Mouse (Mus musculus) heart, embryonic 13.5 days (tissue): ENCODE results near the gene Scn4b. TPM values are rescaled to one million over a fixed set of nuclear protein-coding genes. Genes with fewer than 3 reads are reported as not detected.

Source experiments
- ATAC-seq: fragments of 200-750 bp; cut with Nextera tagmentation; 2 replicates; pipeline ENCODE4 v1.8.0; 2017; ENCODE audit warnings: moderate TSS enrichment; ENCODE audit not compliant: insufficient number of reproducible peaks, low FRiP score, low TSS enrichment; ENCODE audit errors: extremely low read depth
- H3K27ac ChIP-seq: fragments of 300-500 bp; sonication (generic); replicated peaks from 2 replicates; pipeline ENCODE4 v1.5.1; 2015; ENCODE audit warnings: moderate library complexity, mild to moderate bottlenecking, inconsistent platforms
- H3K27me3 ChIP-seq: fragments of 300-500 bp; sonication (generic); replicated peaks from 2 replicates; pipeline ENCODE4 v1.6.1; 2015; ENCODE audit warnings: mild to moderate bottlenecking, inconsistent platforms
- H3K36me3 ChIP-seq: fragments of 300-500 bp; sonication (generic); 2 replicates; pipeline ENCODE4 v1.6.1; 2015; ENCODE audit warnings: mild to moderate bottlenecking, inconsistent platforms
- H3K4me1 ChIP-seq: fragments of 300-500 bp; sonication (generic); 2 replicates; pipeline ENCODE4 v1.6.1; 2015; ENCODE audit warnings: inconsistent platforms
- H3K4me2 ChIP-seq: fragments of 300-500 bp; sonication (generic); 2 replicates; pipeline ENCODE4 v1.6.1; 2015; ENCODE audit warnings: inconsistent platforms, mild to moderate bottlenecking, moderate library complexity
- H3K4me3 ChIP-seq: fragments of 300-500 bp; sonication (generic); 2 replicates; pipeline ENCODE4 v1.5.1; 2015; ENCODE audit warnings: moderate library complexity, mild to moderate bottlenecking, inconsistent platforms
- H3K9ac ChIP-seq: fragments of 300-500 bp; sonication (generic); 2 replicates; pipeline ENCODE4 v1.6.1; 2015; ENCODE audit warnings: inconsistent platforms, mild to moderate bottlenecking, moderate library complexity
- H3K9me3 ChIP-seq: fragments of 300-500 bp; sonication (generic); 2 replicates; pipeline ENCODE4 v1.6.1; 2016; ENCODE audit warnings: inconsistent platforms
- WGBS: fragments of 180-500 bp; shearing (Covaris S2); methylation state at CpG from one replicate; pipeline ENCODE4 v1.1.7; 2015; ENCODE audit warnings: mixed read lengths; 5-methylcytosine and 5-hydroxymethylcytosine counted together
- polyA plus RNA-seq: library from polyadenylated mRNA; unstranded; fragments of >200 nt; fragmentation: Nextera tagmentation; extraction: Ambion mirVana; gene quantifications from 2 replicates; pipeline ENCODE4 v1.2.1, GENCODE M21; 2015

The Scn4b gene
- polyA plus RNA-seq, 1 experiment from 2014 or later = 0.44 TPM

- no peaks in the 10 kb centered on the region for H3K9me3 ChIP-seq
- no peak for ATAC-seq
- H3K9ac ChIP-seq = no peak overlapping the region
- WGBS = 71% methylated on average over 3 of the region's 3 CpGs
- no peak overlapping the region for H3K4me3 ChIP-seq
- H3K4me2 ChIP-seq = no peak overlapping the region
- peaks cover 69% of the 10 kb centered on the region for H3K27me3 ChIP-seq
- H3K27ac ChIP-seq = no peak overlapping the region
- 0 out of 2 replicates have a peak, but pooled peaks cover 8% of the 10 kb centered on the region for H3K36me3 ChIP-seq
- peaks cover 1% of the 10 kb centered on the region; the same call in 1 of the 2 replicates for H3K4me1 ChIP-seq
Observed at GRCm38 (mm10) chr9:45130119-45130518, 8.1 kb upstream of the Scn4b start.

- 20% methylated on average over 5 of the region's 5 CpGs for WGBS
- Histone ChIP-seq H3K27me3 (peaks cover 94% of the 10 kb centered on the region), H3K27ac (no peak overlapping the region), H3K9me3 (no peaks in the 10 kb centered on the region), H3K4me3 (no peak overlapping the region), H3K9ac (no peak overlapping the region), H3K36me3 (no peaks in the 10 kb centered on the region), H3K4me1 (peaks cover 37% of the 10 kb centered on the region), H3K4me2 (no peak overlapping the region)
- no peak for ATAC-seq
Observed at GRCm38 (mm10) chr9:45133484-45134310, 4.5 kb upstream of the Scn4b start.

- Histone ChIP-seq H3K9me3 (no peaks in the 10 kb centered on the region), H3K4me1 (peaks cover 42% of the 10 kb centered on the region), H3K4me2 (no peak overlapping the region; the same call in 1 of the 2 replicates), H3K4me3 (no peak overlapping the region), H3K36me3 (no peaks in the 10 kb centered on the region), H3K27me3 (peaks cover 97% of the 10 kb centered on the region), H3K9ac (no peak overlapping the region), H3K27ac (peak overlapping the region; percentile 54)
- 8% methylated on average over 7 of the region's 7 CpGs for WGBS
- ATAC-seq = no peak
Observed at GRCm38 (mm10) chr9:45136442-45137169, 1.6 kb upstream of the Scn4b start.

GRCm38 (mm10) chr9:45139082-45139481, 887 bp downstream of the Scn4b start:
- ATAC-seq = no peak
- Histone ChIP-seq H3K4me1 (peaks cover 42% of the 10 kb centered on the region), H3K27me3 (peaks cover 100% of the 10 kb centered on the region), H3K9me3 (no peaks in the 10 kb centered on the region), H3K4me2 (peak overlapping the region; percentile 98), H3K9ac (peak overlapping the region; percentile 70), H3K4me3 (peak overlapping the region; percentile 64), H3K36me3 (no peaks in the 10 kb centered on the region), H3K27ac (no peak overlapping the region)
- 7% methylated on average over 7 of the region's 7 CpGs for WGBS

- no peak overlapping the region for H3K9ac ChIP-seq
- peaks cover 100% of the 10 kb centered on the region for H3K27me3 ChIP-seq
- no peak overlapping the region for H3K4me3 ChIP-seq
- WGBS = 64% methylated on average over 7 of the region's 7 CpGs
- H3K4me2 ChIP-seq = no peak overlapping the region
- H3K9me3 ChIP-seq = no peaks in the 10 kb centered on the region
- no peak for ATAC-seq
- H3K4me1 ChIP-seq = peaks cover 39% of the 10 kb centered on the region
- no peak overlapping the region for H3K27ac ChIP-seq
- H3K36me3 ChIP-seq = no peaks in the 10 kb centered on the region
Observed at GRCm38 (mm10) chr9:45140945-45141344, 2.8 kb downstream of the Scn4b start.

GRCm38 (mm10) chr9:45142686-45143085, 4.5 kb downstream of the Scn4b start:
- no peaks in the 10 kb centered on the region for H3K9me3 ChIP-seq
- H3K4me3 ChIP-seq = no peak overlapping the region
- H3K36me3 ChIP-seq = no peaks in the 10 kb centered on the region
- H3K27ac ChIP-seq = no peak overlapping the region
- H3K9ac ChIP-seq = no peak overlapping the region
- peaks cover 99% of the 10 kb centered on the region for H3K27me3 ChIP-seq
- H3K4me2 ChIP-seq = no peak overlapping the region
- no peak for ATAC-seq
- H3K4me1 ChIP-seq = peaks cover 23% of the 10 kb centered on the region
- WGBS = 47% methylated on average over 3 of the region's 3 CpGs

GRCm38 (mm10) chr9:45145533-45146266, 7.5 kb downstream of the Scn4b start:
- H3K27ac ChIP-seq = no peak overlapping the region
- H3K9ac ChIP-seq = peak overlapping the region; percentile 53
- no peak for ATAC-seq
- no peaks in the 10 kb centered on the region for H3K36me3 ChIP-seq
- peaks cover 8% of the 10 kb centered on the region for H3K4me1 ChIP-seq
- WGBS = 5% methylated on average over 27 of the region's 27 CpGs
- H3K9me3 ChIP-seq = no peaks in the 10 kb centered on the region
- peak overlapping the region; percentile 46 for H3K4me3 ChIP-seq
- peaks cover 99% of the 10 kb centered on the region for H3K27me3 ChIP-seq
- peak overlapping the region; percentile 72 for H3K4me2 ChIP-seq

- no peak for ATAC-seq
- no peaks in the 10 kb centered on the region for H3K9me3 ChIP-seq
- H3K4me2 ChIP-seq = peak overlapping the region; percentile 72
- under 1% methylated on average over 5 of the region's 5 CpGs for WGBS
- H3K9ac ChIP-seq = peak overlapping the region; percentile 53
- H3K4me1 ChIP-seq = peaks cover 8% of the 10 kb centered on the region
- no peak overlapping the region for H3K27ac ChIP-seq
- H3K36me3 ChIP-seq = no peaks in the 10 kb centered on the region
- peaks cover 99% of the 10 kb centered on the region for H3K27me3 ChIP-seq
- H3K4me3 ChIP-seq = peak overlapping the region; percentile 46
Observed at GRCm38 (mm10) chr9:45146267-45146597, 8.0 kb downstream of the Scn4b start.

- no peaks in the 10 kb centered on the region for H3K36me3 ChIP-seq
- H3K27ac ChIP-seq = no peak overlapping the region
- H3K4me3 ChIP-seq = no peak overlapping the region
- 57% methylated on average over 1 of the region's 1 CpGs for WGBS
- peaks cover 2% of the 10 kb centered on the region for H3K4me1 ChIP-seq
- H3K9ac ChIP-seq = no peak overlapping the region
- H3K27me3 ChIP-seq = peaks cover 72% of the 10 kb centered on the region
- no peak overlapping the region for H3K4me2 ChIP-seq
- H3K9me3 ChIP-seq = no peaks in the 10 kb centered on the region
- ATAC-seq = no peak
Observed at GRCm38 (mm10) chr9:45150933-45151332, 12.7 kb downstream of the Scn4b start.

GRCm38 (mm10) chr9:45153361-45153760, 15.2 kb downstream of the Scn4b start:
- no peak overlapping the region for H3K27ac ChIP-seq
- H3K4me1 ChIP-seq = no peaks in the 10 kb centered on the region
- H3K27me3 ChIP-seq = peaks cover 49% of the 10 kb centered on the region
- no peak overlapping the region for H3K4me3 ChIP-seq
- WGBS = 55% methylated on average over 7 of the region's 7 CpGs
- no peak for ATAC-seq
- H3K36me3 ChIP-seq = no peaks in the 10 kb centered on the region
- H3K9ac ChIP-seq = no peak overlapping the region
- H3K4me2 ChIP-seq = no peak overlapping the region
- no peaks in the 10 kb centered on the region for H3K9me3 ChIP-seq

GRCm38 (mm10) chr9:45167903-45168302, 29.7 kb downstream of the Scn4b start:
- 59% methylated on average over 5 of the region's 5 CpGs for WGBS
- H3K27ac ChIP-seq = no peak overlapping the region
- no peak overlapping the region for H3K4me2 ChIP-seq
- H3K4me1 ChIP-seq = no peaks in the 10 kb centered on the region
- H3K9ac ChIP-seq = no peak overlapping the region
- no peak overlapping the region for H3K4me3 ChIP-seq
- H3K36me3 ChIP-seq = no peaks in the 10 kb centered on the region
- ATAC-seq = no peak
- no peaks in the 10 kb centered on the region; the same call in 1 of the 2 replicates for H3K27me3 ChIP-seq
- peaks cover 4% of the 10 kb centered on the region; the same call in 1 of the 2 replicates for H3K9me3 ChIP-seq
